Mouse (Mus musculus) G1E (cell line): ENCODE data around the gene Gm11037. TPM values are rescaled to one million over a fixed set of nuclear protein-coding genes. Genes with fewer than 3 reads are reported as not detected.

ENCODE experiments used
- ATAC-seq: 2 replicates; pipeline ENCODE4 v1.8.0; 2016; ENCODE audit warnings: mild to moderate bottlenecking; ENCODE audit not compliant: insufficient number of reproducible peaks, poor library complexity, low FRiP score, severe bottlenecking; ENCODE audit errors: extremely low read depth
- DNase-seq: peaks from one replicate; pipeline ENCODE4 v3.0.0; 2012; ENCODE audit warnings: low spot score
- H3K27me3 ChIP-seq: 2 replicates; pipeline ENCODE4 v1.6.1; 2012; ENCODE audit warnings: mild to moderate bottlenecking, low read length, inconsistent platforms; ENCODE audit not compliant: insufficient read depth
- H3K36me3 ChIP-seq: replicated peaks from 2 replicates; pipeline ENCODE3; 2012; ENCODE audit warnings: mild to moderate bottlenecking, inconsistent platforms
- H3K4me1 ChIP-seq: 2 replicates; pipeline ENCODE4 v1.6.1; 2012; ENCODE audit warnings: low read depth, low read length, inconsistent platforms, mixed read lengths; ENCODE audit not compliant: insufficient read depth
- H3K4me3 ChIP-seq: 2 replicates; pipeline ENCODE4 v1.5.1; 2012; ENCODE audit warnings: low read depth, mild to moderate bottlenecking, inconsistent platforms, low read length, moderate library complexity, mixed read lengths
- H3K9me3 ChIP-seq: replicated peaks from 2 replicates; pipeline ENCODE4 v1.6.1; 2012; ENCODE audit warnings: inconsistent platforms
- CTCF ChIP-seq: IDR thresholded peaks from 2 replicates; pipeline ENCODE4 v1.5.1; 2012; ENCODE audit warnings: low read depth, low read length, inconsistent platforms, mixed read lengths
- GATA1 ChIP-seq: IDR thresholded peaks from 2 replicates; pipeline ENCODE4 v1.6.1; 2012; ENCODE audit warnings: borderline replicate concordance, low read length, inconsistent platforms, mixed read lengths
- GATA2 ChIP-seq: IDR thresholded peaks from 2 replicates; pipeline ENCODE4 v1.6.1; 2012; ENCODE audit warnings: low read depth, low read length, inconsistent platforms, borderline replicate concordance
- POLR2AphosphoS5 ChIP-seq: IDR thresholded peaks from 2 replicates; pipeline ENCODE4 v1.6.1; 2012; ENCODE audit warnings: low read depth, low read length, inconsistent platforms; ENCODE audit not compliant: insufficient replicate concordance
- TAL1 ChIP-seq: conservative IDR thresholded peaks from 2 replicates; pipeline ENCODE4 v1.6.1; 2012; ENCODE audit warnings: low read depth, low read length, inconsistent platforms, mixed read lengths
- polyA plus RNA-seq: library from polyadenylated mRNA; stranded (reverse); fragments of >175 nt; gene quantifications from 2 replicates; pipeline ENCODE4 v1.2.3, GENCODE M21; 2012
- total RNA-seq, 2 experiments: library from RNA; stranded (forward) in 1 of 2; stranded (reverse) in 1 of 2; fragments of 200-1000 nt in 1 of 2; fragments of >200 nt in 1 of 2; fragmentation: Nextera tagmentation in 1 of 2; gene quantifications; 2 replicates each; pipeline ENCODE4 v1.2.3; 2014 to 2017

The Gm11037 gene
- total and polyA plus RNA-seq, 3 experiments = not detected

DNA sequence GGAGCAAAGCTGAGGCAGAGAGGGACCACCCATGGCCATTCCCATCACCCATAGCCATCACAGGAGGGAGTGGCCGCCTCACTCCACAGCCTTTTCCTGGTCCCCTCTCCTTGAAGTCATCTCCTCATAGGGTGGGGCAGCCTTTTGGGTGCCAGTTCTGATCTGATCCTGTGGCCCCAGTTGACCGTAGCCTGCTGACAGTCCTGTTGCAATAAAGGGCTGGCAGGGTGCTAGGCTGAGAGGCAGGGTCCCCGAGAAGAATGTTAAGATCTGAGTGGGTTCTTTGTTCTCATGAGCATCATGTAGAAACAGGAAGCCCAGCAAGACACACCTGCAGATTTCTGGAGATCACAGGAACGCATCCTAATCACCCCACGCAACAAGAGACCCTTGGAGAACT, 5.1 kb upstream of the Gm11037 start:
- TF ChIP-seq POLR2AphosphoS5 (no peak), CTCF (no peak), TAL1 (no peak), GATA2 (no peak), GATA1 (no peak)
- H3K4me3 ChIP-seq = peak overlapping the region; percentile 28; the same call in 1 of the 2 replicates
- H3K36me3 ChIP-seq = no peaks in the 10 kb centered on the region
- peaks cover 23% of the 10 kb centered on the region for H3K27me3 ChIP-seq
- DNase-seq = no peak
- peaks cover 75% of the 10 kb centered on the region for H3K4me1 ChIP-seq
- ATAC-seq = no peak
- no peaks in the 10 kb centered on the region for H3K9me3 ChIP-seq

DNA sequence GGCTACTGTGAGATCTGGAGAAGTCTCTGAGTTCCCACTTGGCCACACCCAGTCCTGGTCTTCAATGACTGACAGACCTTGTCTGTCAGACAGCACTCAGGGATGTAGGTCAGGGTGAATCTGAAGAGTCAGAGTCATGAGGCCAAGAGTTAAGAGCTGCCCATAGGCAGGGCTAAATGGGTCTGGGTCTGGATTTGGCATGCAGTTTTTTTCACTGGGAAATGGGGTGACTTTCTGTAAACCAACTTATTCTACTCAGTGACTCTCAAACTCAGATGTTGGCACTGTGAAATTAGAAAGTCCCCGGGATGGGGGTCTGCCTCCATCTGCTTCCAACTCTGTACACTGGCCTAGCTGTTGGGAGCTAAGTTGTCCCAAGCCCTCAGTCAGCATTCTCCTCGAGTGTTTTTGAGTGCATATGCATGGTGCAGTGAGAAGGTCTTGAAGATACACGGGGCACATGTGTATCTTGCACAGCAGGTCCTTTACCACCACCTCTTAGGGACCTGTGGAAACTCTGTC, 4.6 kb upstream of the Gm11037 start:
- Histone ChIP-seq H3K4me1 (peaks cover 72% of the 10 kb centered on the region), H3K36me3 (no peaks in the 10 kb centered on the region), H3K4me3 (no peak overlapping the region), H3K9me3 (no peaks in the 10 kb centered on the region), H3K27me3 (peaks cover 18% of the 10 kb centered on the region)
- DNase-seq = no peak
- no peak for ATAC-seq
- TF ChIP-seq POLR2AphosphoS5 (no peak), GATA2 (no peak), TAL1 (no peak), CTCF (no peak), GATA1 (no peak)

DNA sequence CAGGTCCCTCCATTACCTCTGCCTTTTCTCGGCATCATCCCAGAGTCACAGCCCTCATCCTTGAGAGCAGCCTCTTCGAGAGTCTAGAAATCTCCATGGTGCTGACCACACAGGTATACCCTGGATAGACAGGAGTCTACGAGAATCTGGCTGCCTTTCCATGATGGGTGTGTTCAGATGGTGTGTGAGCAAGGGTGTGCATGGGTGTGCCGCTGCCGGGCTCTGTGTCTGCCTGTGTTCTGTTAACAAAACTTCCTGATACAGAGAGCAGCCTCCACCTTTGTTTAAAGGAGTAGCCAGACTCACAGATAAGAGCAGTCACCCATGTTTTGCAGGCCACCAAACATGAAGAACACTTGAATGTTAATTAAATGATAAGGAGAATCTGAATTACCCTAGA, 3.5 kb upstream of the Gm11037 start:
- ATAC-seq (no peak), DNase-seq (no peak)
- Histone ChIP-seq H3K4me3 (no peak overlapping the region), H3K36me3 (peaks cover 4% of the 10 kb centered on the region), H3K4me1 (peaks cover 70% of the 10 kb centered on the region), H3K27me3 (peaks cover 11% of the 10 kb centered on the region; the same call in 1 of the 2 replicates), H3K9me3 (no peaks in the 10 kb centered on the region)
- TF ChIP-seq TAL1 (no peak), GATA1 (no peak), POLR2AphosphoS5 (no peak), CTCF (no peak), GATA2 (no peak)

DNA sequence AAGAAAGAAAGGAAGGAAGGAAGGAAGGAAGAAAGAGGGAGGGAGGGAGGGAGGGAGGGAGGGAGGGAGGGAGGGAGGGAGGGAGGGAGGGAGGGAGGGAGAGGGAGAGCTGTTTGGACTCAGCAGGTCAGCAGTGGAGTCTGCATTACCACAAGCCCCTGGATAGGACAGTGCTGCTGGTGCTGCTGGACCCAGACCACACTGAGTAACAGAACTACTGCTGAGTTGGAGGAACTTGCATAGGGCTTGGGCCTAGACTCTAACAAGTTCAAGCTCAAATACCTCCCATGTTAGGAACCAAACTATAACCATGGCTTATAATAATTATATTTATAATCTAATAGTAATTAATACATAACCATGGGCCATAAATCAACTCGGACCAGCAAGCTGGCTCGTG, 2.4 kb upstream of the Gm11037 start:
- Histone ChIP-seq H3K27me3 (peaks cover 6% of the 10 kb centered on the region; the same call in 1 of the 2 replicates), H3K36me3 (peaks cover 5% of the 10 kb centered on the region), H3K9me3 (no peaks in the 10 kb centered on the region), H3K4me1 (peaks cover 73% of the 10 kb centered on the region), H3K4me3 (no peak overlapping the region)
- ATAC-seq = no peak
- TF ChIP-seq GATA2 = no peak
- no peak for TF ChIP-seq TAL1
- TF ChIP-seq POLR2AphosphoS5 = no peak
- no peak for TF ChIP-seq GATA1
- no peak for TF ChIP-seq CTCF
- DNase-seq = no peak

DNA sequence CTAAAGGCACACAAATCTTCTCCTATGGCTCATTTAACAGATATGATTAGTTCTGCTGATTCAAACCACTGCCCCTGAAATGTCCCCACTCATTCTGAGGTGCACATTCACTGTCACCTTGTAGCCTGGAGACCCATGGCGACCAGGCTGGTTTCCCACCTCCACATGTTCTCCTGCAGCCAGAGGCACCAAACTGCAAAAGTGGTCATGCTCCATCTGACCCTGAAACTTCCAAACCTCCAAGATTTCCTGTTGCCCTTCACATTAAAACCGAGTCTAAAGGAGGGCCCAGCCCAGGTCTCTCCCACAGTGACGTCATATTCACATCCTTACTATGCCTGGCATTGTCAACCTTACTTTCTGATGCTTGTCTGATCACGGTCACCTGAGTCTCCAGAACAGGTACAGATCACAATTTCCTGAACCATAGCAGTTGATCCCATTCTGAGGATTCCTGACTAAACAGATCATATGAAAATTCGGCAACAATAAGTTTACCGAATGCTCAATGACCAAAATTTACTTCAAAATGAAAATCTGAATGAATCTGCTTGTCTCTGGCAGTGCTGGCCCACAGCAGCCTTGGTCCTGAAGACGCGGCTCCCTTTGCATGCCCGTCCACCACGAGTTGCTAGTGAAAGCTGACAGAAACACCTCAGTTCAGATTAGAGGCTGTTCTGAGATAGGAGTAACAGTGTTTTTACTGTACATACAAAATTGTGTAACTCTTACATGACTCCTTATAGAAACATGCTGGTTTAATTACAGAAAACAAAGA, 997 bp upstream of the Gm11037 start:
- no peak overlapping the region for H3K4me3 ChIP-seq
- peaks cover 5% of the 10 kb centered on the region for H3K36me3 ChIP-seq
- peaks cover 2% of the 10 kb centered on the region; the same call in 1 of the 2 replicates for H3K27me3 ChIP-seq
- no peak for ATAC-seq
- peaks cover 72% of the 10 kb centered on the region for H3K4me1 ChIP-seq
- no peak for DNase-seq
- H3K9me3 ChIP-seq = no peaks in the 10 kb centered on the region
- TF ChIP-seq POLR2AphosphoS5 (no peak), GATA2 (no peak), CTCF (no peak), TAL1 (no peak), GATA1 (no peak)

DNA sequence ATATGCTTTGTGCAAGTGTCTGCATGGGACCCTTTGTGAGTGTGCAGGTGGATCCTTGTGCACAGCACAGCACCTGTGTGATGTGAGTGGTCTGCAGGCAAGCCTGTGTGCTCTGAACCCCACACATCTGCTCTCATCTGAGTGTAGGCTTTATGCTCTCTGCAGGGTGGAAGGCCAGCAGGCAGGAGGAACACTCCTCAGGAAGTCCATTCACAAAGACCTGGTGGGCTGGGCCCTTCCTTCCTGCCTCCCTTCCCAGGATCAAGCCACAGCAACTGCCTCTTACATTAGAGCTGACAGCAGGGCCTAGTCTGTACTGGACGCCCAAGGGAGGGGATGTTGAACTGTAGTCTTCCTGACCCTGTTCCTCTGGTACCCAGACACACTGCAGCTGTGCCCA, 1.1 kb downstream of the Gm11037 start:
- ATAC-seq = no peak
- Histone ChIP-seq H3K9me3 (no peaks in the 10 kb centered on the region), H3K27me3 (no peaks in the 10 kb centered on the region), H3K4me3 (no peak overlapping the region), H3K4me1 (peaks cover 53% of the 10 kb centered on the region), H3K36me3 (peaks cover 5% of the 10 kb centered on the region)
- DNase-seq = no peak
- no peak for TF ChIP-seq GATA2
- no peak for TF ChIP-seq POLR2AphosphoS5
- no peak for TF ChIP-seq CTCF
- no peak for TF ChIP-seq TAL1
- TF ChIP-seq GATA1 = no peak
